Mouse (Mus musculus): ENCODE measurements around the gene Fam169b.

Fam169b gene

DNA sequence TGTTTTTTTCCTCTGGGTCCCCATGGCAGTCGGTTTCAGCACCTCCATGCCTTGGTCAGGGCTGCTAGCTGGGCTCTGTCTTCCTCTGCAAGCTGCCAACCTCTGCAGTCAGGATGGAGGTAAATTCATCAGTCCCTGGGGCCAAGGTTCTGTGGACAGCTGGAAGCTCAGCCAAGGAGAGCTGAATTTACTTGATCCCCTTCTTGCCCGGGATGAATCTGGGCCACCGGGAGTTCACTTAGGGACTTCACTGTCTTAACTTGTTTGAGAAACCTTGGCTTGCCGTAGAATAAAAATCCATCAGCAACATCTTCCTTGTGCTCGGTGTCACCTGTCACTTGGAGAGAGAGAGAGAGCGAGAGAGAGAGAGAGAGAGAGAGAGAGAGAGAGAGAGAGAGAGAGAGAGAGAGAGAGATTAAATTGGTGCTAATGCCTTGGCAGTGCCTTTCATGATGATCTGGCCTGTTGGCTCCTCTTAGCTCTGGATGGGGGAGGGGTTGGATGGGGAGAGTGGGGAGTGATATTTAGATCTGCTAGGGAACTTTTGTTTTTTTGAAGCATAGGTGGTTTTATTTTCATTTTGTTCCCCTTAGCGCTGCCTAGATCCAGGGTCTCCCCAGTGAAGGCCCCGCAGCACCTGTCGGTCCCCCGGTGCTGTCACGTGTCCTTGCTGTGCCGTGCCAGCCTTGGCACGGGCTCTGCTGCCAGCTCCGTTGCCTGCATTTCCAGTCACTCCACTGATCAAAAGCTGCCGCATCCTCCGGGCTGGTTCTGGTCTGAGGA is 44.6 kb downstream of the Fam169b start:
- DNase-seq (ENCODE audit: low read depth, low spot score) = no peak

- DNase-seq (ENCODE audit: low read depth, low spot score) = no peak
Observed at GRCm38 (mm10) chr7:68318979-68319378, 45.3 kb downstream of the Fam169b start.

DNA sequence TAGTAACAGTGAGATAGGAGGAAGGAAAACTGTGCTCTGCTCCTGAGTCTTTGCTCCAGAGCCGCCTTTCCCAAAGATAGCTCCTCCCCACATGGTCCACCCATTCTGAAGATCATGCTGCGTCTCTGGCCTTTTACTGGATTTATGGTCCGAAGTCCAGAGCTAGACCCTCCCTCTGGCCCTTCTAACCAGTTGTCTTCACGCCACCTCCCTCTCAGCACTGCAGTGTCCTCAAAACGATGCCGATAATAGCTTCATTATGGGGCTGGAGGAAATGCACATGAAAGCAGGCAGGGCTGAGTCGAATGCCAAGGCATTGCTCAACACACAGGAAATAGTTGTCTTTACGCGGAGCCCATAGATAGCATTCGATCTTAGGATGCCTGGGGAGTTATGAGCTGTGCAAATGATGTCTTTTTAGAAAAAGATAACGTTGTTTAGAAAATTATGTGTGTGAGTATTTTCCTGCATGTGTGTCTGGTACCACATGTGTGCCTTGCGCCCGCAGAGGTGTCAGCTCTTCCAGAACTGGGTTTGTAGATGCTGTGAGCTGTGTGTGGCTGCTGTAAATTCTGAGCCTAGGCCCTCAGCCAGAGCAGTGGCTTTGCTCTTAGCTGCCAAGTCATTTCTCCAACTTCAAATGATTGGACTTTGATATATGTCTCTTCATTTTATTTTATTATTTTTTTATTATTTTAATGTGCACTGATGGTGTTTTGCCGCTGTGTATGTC is 46.6 kb downstream of the Fam169b start:
- peak; percentile 69 for DNase-seq (ENCODE audit: low read depth, low spot score)

DNA sequence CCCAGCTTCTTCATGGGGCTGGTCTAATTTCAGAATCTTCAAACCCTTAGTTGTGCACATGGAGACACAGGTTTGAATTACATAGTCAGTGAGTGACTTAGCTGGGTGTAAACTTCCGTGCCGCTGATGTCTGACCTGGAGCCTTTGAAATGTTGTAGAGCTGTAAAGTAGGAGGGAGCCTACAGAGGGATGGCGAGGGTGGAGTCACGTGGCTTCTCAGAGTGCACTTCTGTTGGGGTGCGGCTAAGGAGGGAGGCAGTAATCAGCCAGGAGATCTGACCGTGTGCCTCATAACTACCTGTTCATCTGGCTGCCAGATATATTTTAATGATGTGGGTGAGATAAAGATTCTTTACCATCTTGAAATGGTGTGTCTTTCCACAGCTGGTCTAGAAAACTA is 49.4 kb downstream of the Fam169b start:
- DNase-seq (ENCODE audit: low read depth, low spot score) = no peak

GRCm38 (mm10) chr7:68326190-68326722 is 52.6 kb downstream of the Fam169b start:
- no peak for DNase-seq (ENCODE audit: low read depth, low spot score)

DNA sequence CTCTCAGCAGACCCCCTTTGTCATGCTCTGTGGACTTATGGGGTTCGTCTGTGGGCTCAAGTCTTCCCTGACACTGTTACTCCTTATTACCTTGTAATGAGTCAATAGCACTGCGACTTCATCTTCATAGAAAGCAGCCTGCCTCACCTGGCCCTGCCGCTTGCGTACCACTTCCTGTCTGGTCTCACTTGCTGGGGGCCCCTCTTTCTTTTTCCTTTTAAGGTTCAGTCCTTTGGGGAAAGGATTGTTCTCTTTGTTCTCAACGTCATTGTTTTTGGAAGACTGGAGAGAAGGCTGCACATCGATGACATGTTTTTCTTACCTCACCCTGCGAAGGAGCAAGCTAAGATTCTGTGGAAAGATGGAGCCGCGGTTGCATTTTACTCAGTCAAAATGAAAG is 55.4 kb downstream of the Fam169b start:
- no peak for DNase-seq (ENCODE audit: low read depth, low spot score)

DNA sequence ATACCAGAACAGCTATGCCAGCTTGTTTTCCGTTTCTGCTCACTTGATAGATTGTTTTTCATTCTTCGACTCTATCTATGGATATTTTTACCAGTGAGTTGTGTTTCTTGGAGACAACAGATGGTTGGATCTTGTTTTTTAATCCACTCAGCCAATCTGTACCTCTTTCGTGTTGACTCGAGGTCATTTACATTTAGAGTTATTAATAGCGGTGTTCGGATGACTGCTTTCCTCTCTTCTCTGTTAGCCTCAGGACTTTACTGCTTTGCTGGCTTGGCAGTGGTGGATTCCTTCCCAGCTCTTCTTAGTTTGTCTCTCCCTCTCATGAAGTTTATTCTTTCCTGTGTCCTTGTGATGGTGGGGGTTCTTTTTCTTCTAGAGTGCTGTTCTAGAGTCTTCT is 59.2 kb downstream of the Fam169b start:
- DNase-seq (ENCODE audit: low read depth, low spot score) = no peak

DNA sequence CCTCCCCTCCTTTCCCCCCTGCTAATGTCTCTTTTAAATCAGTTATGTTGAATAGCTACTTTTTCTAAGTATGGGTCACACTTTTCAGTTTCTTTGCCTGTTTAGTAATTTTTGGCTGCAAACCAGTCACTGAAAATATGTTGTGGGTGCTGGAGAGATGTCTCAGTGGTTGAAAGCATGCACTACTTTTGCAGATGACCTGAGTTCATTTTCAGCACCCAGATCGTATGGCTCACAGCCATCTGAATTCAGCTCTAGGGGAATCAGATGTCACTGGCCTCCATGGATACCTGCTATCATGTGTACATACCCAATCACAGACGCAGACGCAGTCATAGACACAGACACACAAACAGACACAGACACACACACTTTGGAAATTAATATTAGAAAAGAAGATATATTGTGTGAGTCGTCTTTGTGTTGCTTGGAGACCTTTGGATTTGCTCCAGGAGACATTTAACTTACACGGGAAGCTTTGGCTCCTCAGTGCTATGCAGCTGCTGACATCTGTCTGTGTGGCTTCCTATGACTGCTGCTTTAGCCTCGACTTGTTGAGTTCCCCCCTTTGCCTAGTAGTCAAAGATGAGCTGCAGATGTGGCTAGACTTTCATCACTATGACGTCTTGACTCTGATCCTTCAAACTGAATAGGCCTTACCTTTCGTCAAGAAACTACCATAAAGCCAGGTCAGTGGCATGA is 63.6 kb downstream of the Fam169b start:
- DNase-seq (ENCODE audit: low read depth, low spot score) = peak; percentile 31

DNA sequence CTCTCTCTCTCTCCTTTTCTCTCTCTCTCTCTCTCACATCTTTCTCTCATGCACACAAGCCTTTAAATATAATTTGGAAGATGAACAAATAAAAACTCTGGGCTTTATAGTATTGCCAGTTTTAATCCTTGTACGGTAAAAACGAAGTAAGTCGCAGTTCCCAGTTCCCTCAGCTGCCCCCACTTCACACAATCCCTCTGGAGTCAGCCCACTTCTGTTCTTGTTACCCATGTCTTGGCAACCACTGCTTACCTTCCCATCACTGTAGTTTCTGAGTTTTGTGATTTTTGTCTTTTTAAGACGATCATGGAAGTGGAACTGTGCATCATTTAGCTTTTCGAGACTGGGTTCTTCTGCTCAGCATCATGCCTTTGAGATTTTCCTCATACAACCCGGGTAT is 65.0 kb downstream of the Fam169b start:
- no peak for DNase-seq (ENCODE audit: low read depth, low spot score)

DNA sequence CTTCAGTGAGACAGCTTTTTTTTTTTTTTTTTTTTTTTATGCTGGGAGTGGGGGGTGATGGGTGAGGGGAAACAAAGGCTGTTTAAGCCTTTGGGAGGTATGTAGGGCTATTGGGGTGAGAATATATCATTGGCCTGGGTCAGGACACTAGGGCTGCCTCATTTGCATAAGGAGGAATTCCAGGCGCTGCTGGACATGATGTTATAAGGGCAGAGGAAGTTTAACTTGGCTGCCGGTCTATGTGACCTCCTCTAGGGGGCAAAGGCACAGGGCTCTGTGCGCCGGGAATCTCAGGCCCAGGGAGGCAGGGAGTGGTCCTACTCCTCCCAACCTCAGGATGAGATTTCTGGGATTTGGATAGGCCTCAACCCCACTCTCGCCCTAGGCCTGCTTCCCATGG is 70.9 kb downstream of the Fam169b start:
- DNase-seq (ENCODE audit: low read depth, low spot score) = no peak

GRCm38 (mm10) chr7:68345963-68346362 is 72.3 kb downstream of the Fam169b start:
- DNase-seq (ENCODE audit: low read depth, low spot score) = no peak

GRCm38 (mm10) chr7:68355325-68356076 is 81.9 kb downstream of the Fam169b start:
- DNase-seq (ENCODE audit: low read depth, low spot score) = no peak

DNA sequence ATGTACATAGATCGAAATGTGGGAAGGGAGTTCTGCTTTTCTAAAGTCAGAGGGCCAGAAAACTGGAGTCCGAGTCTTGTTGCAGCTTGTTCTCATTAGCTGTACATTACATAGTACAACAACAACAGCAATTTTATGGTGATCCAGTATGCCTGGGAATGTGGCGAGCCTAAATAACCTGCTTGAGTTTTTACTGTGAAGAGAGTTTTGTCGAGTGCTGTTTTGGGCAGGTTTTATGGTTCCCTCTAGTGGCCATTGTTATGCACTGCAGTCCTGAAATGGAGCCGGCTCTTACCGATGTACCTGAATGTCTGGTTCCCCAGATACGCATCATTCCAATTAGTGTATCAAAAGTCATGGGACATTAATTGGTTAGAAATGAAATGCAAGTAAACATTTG is 83.8 kb downstream of the Fam169b start:
- peak; percentile 76 for DNase-seq (ENCODE audit: low read depth, low spot score)

DNA sequence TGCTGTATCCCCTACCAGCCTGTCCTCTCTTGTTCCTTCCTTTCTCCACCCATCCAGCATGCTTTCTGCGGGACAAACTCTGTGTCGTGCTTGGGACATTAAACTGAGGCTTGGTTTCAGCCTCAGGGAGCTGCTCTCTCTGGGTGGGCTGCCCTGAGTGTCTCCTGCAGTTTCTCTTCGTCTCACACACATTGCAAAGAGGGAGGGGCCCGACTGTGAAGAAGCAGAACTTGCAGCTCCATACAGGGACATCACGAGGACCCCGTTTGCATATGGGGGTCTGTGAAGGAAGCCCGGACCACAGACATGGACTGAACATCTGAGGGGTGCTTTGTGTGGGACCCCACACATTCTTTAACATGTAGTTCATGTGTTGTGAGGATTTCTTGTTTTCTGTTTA is 89.0 kb downstream of the Fam169b start:
- no peak for DNase-seq (ENCODE audit: low read depth, low spot score)

DNA sequence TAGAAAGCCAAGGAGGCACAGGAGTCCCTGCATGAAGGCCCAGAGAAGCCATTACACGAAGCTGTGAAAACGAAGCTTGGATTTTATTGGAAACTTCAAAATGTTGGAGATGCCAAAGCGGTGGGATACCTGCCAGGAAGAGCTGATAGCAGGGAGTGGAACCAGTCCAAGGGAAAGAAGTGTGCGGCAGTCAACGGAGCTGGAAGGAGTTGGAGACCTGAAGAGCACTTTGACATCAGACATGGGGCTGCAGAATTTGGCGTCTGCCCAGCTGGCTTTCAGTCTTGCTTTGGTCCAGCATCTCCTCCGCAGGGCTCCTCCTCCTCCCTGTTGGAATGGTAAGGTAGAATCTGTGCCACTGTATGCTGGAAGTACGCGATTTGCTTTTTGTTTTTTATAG is 92.1 kb downstream of the Fam169b start:
- DNase-seq (ENCODE audit: low read depth, low spot score) = no peak

- DNase-seq (ENCODE audit: low read depth, low spot score) = no peak
Observed at GRCm38 (mm10) chr7:68368948-68369347, 95.3 kb downstream of the Fam169b start.

- DNase-seq (ENCODE audit: low read depth, low spot score) = peak; percentile 72
Observed at GRCm38 (mm10) chr7:68369694-68370093, 96.1 kb downstream of the Fam169b start.

GRCm38 (mm10) chr7:68374109-68374857 is 100.6 kb downstream of the Fam169b start:
- DNase-seq (ENCODE audit: low read depth, low spot score) = peak; percentile 76

DNA sequence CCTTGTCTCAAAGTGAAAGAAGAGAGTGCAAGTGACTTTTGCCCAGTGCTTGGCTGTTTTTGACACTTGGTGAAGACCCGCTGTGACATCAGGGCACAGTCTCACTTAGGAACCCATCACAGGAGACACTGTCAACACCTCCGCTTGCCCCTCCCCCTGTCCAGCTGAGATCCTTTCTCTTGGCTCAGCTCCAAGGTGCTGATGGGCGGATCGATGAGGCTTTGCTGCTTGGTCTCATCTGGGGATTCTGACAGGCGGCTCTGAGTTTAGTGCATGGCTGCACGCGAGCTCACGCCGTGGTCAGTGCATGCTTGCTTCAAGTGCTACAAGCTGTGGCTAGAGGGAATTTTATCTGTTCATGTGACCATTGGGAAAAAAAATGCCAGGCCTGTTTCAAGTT is 108.5 kb downstream of the Fam169b start:
- no peak for DNase-seq (ENCODE audit: low read depth, low spot score)

GRCm38 (mm10) chr7:68386767-68387166 is 113.1 kb downstream of the Fam169b start:
- no peak for DNase-seq (ENCODE audit: low read depth, low spot score)
